Mouse (Mus musculus) limb, embryonic 13.5 days (tissue): ENCODE data around the gene Rs1. TPM values are rescaled to one million over a fixed set of nuclear protein-coding genes. Genes with fewer than 3 reads are reported as not detected.
"Not testable (repeated sequence)": the region's sequence is repeated elsewhere in the genome, so short reads cannot be mapped to it uniquely, and the experiment has no call there.

Source experiments
- ATAC-seq: fragments of 200-750 bp; cut with Nextera tagmentation; 2 replicates; pipeline ENCODE4 v1.8.0; 2017; ENCODE audit warnings: low read depth, moderate number of reproducible peaks, moderate TSS enrichment; ENCODE audit not compliant: low FRiP score
- H3K27ac ChIP-seq: fragments of 300-500 bp; sonication (generic); 2 replicates; pipeline ENCODE4 v1.5.1; 2015; ENCODE audit warnings: inconsistent platforms, mild to moderate bottlenecking, moderate library complexity
- H3K27me3 ChIP-seq: fragments of 300-500 bp; sonication (generic); 2 replicates; pipeline ENCODE4 v1.6.1; 2015; ENCODE audit warnings: mild to moderate bottlenecking, inconsistent platforms
- H3K36me3 ChIP-seq: fragments of 300-500 bp; sonication (generic); 2 replicates; pipeline ENCODE4 v1.6.1; 2015; ENCODE audit warnings: inconsistent platforms, mild to moderate bottlenecking, moderate library complexity
- H3K4me1 ChIP-seq: fragments of 300-500 bp; sonication (generic); 2 replicates; pipeline ENCODE4 v1.6.1; 2015; ENCODE audit warnings: inconsistent platforms
- H3K4me2 ChIP-seq: fragments of 300-500 bp; sonication (generic); replicated peaks from 2 replicates; pipeline ENCODE4 v1.6.1; 2015; ENCODE audit warnings: inconsistent platforms, mild to moderate bottlenecking, moderate library complexity
- H3K4me3 ChIP-seq: fragments of 300-500 bp; sonication (generic); 2 replicates; pipeline ENCODE4 v1.5.1; 2015; ENCODE audit warnings: moderate library complexity, mild to moderate bottlenecking, inconsistent platforms
- H3K9ac ChIP-seq: fragments of 300-500 bp; sonication (generic); 2 replicates; pipeline ENCODE4 v1.6.1; 2015; ENCODE audit warnings: mild to moderate bottlenecking, inconsistent platforms
- H3K9me3 ChIP-seq: fragments of 300-500 bp; sonication (generic); 2 replicates; pipeline ENCODE4 v1.6.1; 2016; ENCODE audit warnings: inconsistent platforms
- WGBS: fragments of 180-500 bp; shearing (Covaris S2); methylation state at CpG from one replicate; pipeline ENCODE4 v1.1.7; 2015; 5-methylcytosine and 5-hydroxymethylcytosine counted together
- polyA plus RNA-seq: library from polyadenylated mRNA; unstranded; fragments of >200 nt; fragmentation: Nextera tagmentation; extraction: Ambion mirVana; gene quantifications from 2 replicates; pipeline ENCODE4 v1.2.1, GENCODE M21; 2015

The Rs1 gene
- 0.06 TPM in 1 of 2 replicates, not detected in the other for polyA plus RNA-seq

GRCm38 (mm10) chrX:160767713-160768112 is at the start of gene Rs1:
Gene Rs1 (plus strand): TSS chrX:160768013.
- H3K9ac ChIP-seq, result no peak within 1 kb of the TSS
- no peaks in the 10 kb centered on the region for H3K9me3 ChIP-seq
- H3K27me3 ChIP-seq, result peaks cover 32% of the 10 kb centered on the region; the same call in 1 of the 2 replicates
- peak within 1 kb of the TSS; percentile 55 for H3K4me2 ChIP-seq
- no peak for ATAC-seq
- no peaks in the 10 kb centered on the region for H3K4me1 ChIP-seq
- no peak within 1 kb of the TSS for H3K27ac ChIP-seq
- H3K36me3 ChIP-seq, result no peaks in the 10 kb centered on the region
- 93% methylated on average over 2 of the region's 2 CpGs for WGBS
- no peak within 1 kb of the TSS for H3K4me3 ChIP-seq

DNA sequence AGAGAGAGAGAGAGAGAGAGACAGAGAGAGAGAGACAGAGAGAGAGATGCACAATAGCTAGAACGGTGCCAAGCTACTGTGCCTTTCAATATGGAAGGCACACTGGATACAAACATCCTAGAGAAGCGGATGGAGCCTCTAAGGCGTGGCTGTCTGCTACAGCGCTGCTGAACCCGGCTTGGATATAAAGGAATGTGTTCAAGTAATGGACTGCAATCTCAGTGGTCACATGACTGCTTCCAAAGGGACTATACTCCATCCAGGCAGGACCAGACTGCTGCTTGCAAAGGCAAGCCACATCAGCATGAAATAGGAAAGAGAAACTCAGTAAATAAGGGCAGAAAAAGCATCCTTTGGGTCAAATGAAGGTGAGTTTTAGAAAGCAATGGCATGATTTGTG is 32.2 kb upstream of the Rs1 start, which contains the start of gene Ppef1:
TSS of gene Ppef1 (minus strand) at position 116 of the 400 bp plus-strand sequence.
- Histone ChIP-seq H3K4me1 (no peaks in the 10 kb centered on the region), H3K4me3 (no peak within 1 kb of the TSS), H3K4me2 (no peak within 1 kb of the TSS), H3K27ac (no peak within 1 kb of the TSS), H3K9me3 (no peaks in the 10 kb centered on the region), H3K9ac (no peak within 1 kb of the TSS), H3K36me3 (no peaks in the 10 kb centered on the region), H3K27me3 (peaks cover 29% of the 10 kb centered on the region; the same call in 1 of the 2 replicates)
- ATAC-seq, result no peak
- WGBS, result 80% methylated on average over 5 of the region's 5 CpGs

DNA sequence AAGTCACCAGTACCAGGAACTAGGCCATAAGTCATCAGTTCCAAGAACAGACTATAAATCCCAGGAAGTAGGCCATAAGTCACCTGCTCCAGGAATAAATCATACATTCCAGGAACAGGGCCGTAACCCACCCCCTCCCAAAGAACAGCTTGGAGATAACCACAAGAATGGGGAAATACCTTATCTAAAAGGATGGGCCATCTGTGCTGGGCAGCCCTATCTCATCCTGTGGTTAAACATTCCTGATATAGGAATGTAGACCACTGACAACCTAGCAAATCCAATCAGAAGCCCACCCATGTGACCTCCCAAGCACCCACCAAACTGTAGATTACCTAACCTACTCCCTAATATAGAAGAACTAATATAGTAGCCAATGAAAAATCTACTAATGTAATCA is 22.4 kb upstream of the Rs1 start:
- 96% methylated on average over 1 of the region's 1 CpGs for WGBS
- no peak for ATAC-seq
- no peaks in the 10 kb centered on the region; the same call in 1 of the 2 replicates for H3K27me3 ChIP-seq

DNA sequence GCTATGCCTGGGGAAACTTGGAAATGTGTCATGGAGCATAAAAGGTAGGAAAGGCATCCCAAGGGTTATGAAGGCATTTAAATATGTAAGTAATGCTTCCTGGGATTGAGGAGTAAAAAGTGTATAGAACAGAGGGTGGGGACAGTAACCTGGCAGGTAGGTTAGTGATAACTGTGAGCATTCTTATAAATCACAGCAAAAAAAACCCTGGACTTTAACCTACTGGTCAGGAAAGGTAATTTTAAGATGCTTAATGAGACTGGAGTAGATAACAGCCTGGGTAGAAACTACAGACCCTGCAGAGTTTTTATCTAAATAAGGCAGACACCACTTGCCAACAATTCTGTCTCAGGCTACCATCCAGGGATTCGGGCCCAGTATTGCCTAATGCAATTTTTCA is 19.2 kb upstream of the Rs1 start:
- Histone ChIP-seq H3K27me3 (no peaks in the 10 kb centered on the region; the same call in 1 of the 2 replicates), H3K27ac (no peak overlapping the region), H3K4me1 (no peaks in the 10 kb centered on the region), H3K4me2 (no peak overlapping the region), H3K9me3 (no peaks in the 10 kb centered on the region), H3K9ac (no peak overlapping the region), H3K36me3 (no peaks in the 10 kb centered on the region), H3K4me3 (no peak overlapping the region)
- ATAC-seq, result no peak
- 91% methylated on average over 1 of the region's 1 CpGs for WGBS

More for the DNA sequence above, 22.4 kb upstream of the Rs1 start:
- Histone ChIP-seq H3K4me3 (no peak overlapping the region), H3K36me3 (no peaks in the 10 kb centered on the region), H3K9me3 (no peaks in the 10 kb centered on the region), H3K27ac (no peak overlapping the region), H3K4me2 (no peak overlapping the region), H3K9ac (no peak overlapping the region), H3K4me1 (no peaks in the 10 kb centered on the region)

DNA sequence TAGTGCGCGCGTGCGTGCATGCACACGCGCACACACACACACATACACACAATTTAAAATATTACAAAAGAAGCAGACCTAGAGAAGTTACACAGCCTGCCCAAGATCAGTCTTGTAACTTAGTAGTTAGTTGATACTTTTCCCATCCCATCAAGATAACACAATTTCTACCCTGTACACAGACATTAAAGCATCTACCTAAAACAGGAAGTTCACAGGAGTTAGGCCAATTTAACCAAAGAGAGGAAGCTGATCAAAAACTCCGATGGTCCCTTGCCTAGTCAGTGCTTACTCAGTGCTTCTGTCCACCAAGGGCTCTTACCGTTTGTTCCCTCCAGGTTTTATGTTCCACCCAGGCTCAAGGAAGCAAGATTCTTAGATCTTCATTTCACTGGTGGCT is 17.0 kb upstream of the Rs1 start:
- H3K27me3 ChIP-seq, result peaks cover 9% of the 10 kb centered on the region; the same call in 1 of the 2 replicates

GRCm38 (mm10) chrX:160765389-160766232 is 2.2 kb upstream of the Rs1 start:
- H3K36me3 ChIP-seq, result no peaks in the 10 kb centered on the region
- peak; percentile 96 for ATAC-seq
- H3K27ac ChIP-seq, result 0 out of 2 replicates have a peak overlapping the region, but pooled peaks have one; percentile 22
- H3K27me3 ChIP-seq, result peaks cover 23% of the 10 kb centered on the region; the same call in 1 of the 2 replicates
- peak overlapping the region; percentile 55 for H3K4me2 ChIP-seq
- no peaks in the 10 kb centered on the region for H3K9me3 ChIP-seq
- WGBS, result 25% methylated on average over 30 of the region's 30 CpGs
- no peaks in the 10 kb centered on the region for H3K4me1 ChIP-seq
- H3K9ac ChIP-seq, result peak overlapping the region; percentile 35; the same call in 1 of the 2 replicates
- peak overlapping the region; percentile 49 for H3K4me3 ChIP-seq

More for the DNA sequence above, 17.0 kb upstream of the Rs1 start:
- ATAC-seq, result no peak
- no peak overlapping the region for H3K9ac ChIP-seq
- H3K4me2 ChIP-seq, result no peak overlapping the region
- WGBS, result 87% methylated on average over 8 of the region's 8 CpGs
- no peak overlapping the region for H3K4me3 ChIP-seq
- no peaks in the 10 kb centered on the region for H3K4me1 ChIP-seq
- no peak overlapping the region for H3K27ac ChIP-seq
- no peaks in the 10 kb centered on the region for H3K36me3 ChIP-seq
- no peaks in the 10 kb centered on the region for H3K9me3 ChIP-seq

- 0 out of 2 replicates have a peak overlapping the region, but pooled peaks have one; percentile 22 for H3K27ac ChIP-seq
- peak; percentile 89 for ATAC-seq
- no peaks in the 10 kb centered on the region for H3K9me3 ChIP-seq
- peaks cover 29% of the 10 kb centered on the region; the same call in 1 of the 2 replicates for H3K27me3 ChIP-seq
- H3K4me3 ChIP-seq, result peak overlapping the region; percentile 49
- H3K4me1 ChIP-seq, result no peaks in the 10 kb centered on the region
- no peaks in the 10 kb centered on the region for H3K36me3 ChIP-seq
- peak overlapping the region; percentile 48; the same call in 1 of the 2 replicates for H3K9ac ChIP-seq
- WGBS, result 28% methylated on average over 15 of the region's 15 CpGs
- peak overlapping the region; percentile 55 for H3K4me2 ChIP-seq
These were observed 1.6 kb upstream of the Rs1 start for GRCm38 (mm10) chrX:160766233-160766616.

DNA sequence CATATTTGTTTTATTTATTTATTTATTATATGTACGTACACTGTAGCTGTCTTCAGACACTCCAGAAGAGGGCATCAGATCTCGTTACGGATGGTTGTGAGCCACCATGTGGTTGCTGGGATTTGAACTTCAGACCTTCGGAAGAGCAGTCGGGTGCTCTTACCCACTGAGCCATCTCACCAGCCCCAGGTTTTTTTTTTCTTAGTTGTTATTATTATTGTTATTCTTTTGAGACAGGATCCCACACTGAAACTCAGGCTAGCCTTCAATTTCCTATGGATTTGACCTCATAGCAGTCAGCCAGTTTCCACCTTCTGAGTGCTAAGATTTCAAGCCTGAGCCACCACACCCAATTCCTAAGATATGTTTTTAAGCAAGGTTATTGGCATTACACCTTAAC is 1.8 kb downstream of the Rs1 start:
- not testable (repeated sequence) for H3K9ac ChIP-seq, H3K36me3 ChIP-seq, H3K9me3 ChIP-seq, H3K27ac ChIP-seq, ATAC-seq, H3K4me2 ChIP-seq, H3K4me3 ChIP-seq, H3K4me1 ChIP-seq
- WGBS, result 84% methylated on average over 5 of the region's 5 CpGs
- peaks cover 33% of the 10 kb centered on the region; the same call in 1 of the 2 replicates for H3K27me3 ChIP-seq

DNA sequence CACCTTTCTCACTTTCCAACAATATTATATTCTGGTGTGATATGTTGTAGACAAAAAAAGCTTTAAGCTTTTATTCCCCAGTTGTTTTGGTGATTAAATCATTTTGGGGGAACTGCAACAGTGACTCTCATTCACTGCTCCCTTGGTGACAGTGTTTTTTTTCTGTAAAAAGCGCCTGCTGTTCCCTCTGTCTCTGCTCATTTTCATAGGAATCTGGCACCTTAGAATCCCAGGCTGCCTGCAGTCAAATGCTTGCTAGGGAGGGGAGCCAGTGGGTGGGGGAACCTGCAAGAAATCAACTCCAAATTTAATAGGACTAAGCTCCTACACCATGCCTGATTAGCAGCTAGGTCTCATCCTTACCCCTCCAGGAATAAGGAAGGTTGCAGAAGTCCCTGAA is 5.2 kb downstream of the Rs1 start:
- Histone ChIP-seq H3K4me3 (no peak overlapping the region), H3K9me3 (no peaks in the 10 kb centered on the region), H3K36me3 (no peaks in the 10 kb centered on the region), H3K4me1 (0 out of 2 replicates have a peak, but pooled peaks cover 3% of the 10 kb centered on the region), H3K9ac (no peak overlapping the region), H3K27ac (no peak overlapping the region), H3K27me3 (peaks cover 36% of the 10 kb centered on the region; the same call in 1 of the 2 replicates), H3K4me2 (no peak overlapping the region)
- no peak for ATAC-seq
- 6% methylated on average over 1 of the region's 1 CpGs for WGBS

GRCm38 (mm10) chrX:160782276-160782675 is 14.5 kb downstream of the Rs1 start:
- Histone ChIP-seq H3K36me3 (no peaks in the 10 kb centered on the region), H3K4me1 (no peaks in the 10 kb centered on the region), H3K9me3 (no peaks in the 10 kb centered on the region), H3K27me3 (peaks cover 28% of the 10 kb centered on the region; the same call in 1 of the 2 replicates), H3K4me3 (no peak overlapping the region), H3K9ac (no peak overlapping the region), H3K27ac (no peak overlapping the region), H3K4me2 (no peak overlapping the region)
- no peak for ATAC-seq
- WGBS, result 66% methylated on average over 5 of the region's 5 CpGs

- Histone ChIP-seq H3K4me2 (no peak overlapping the region), H3K27ac (no peak overlapping the region), H3K9ac (no peak overlapping the region), H3K36me3 (no peaks in the 10 kb centered on the region), H3K4me3 (no peak overlapping the region), H3K9me3 (no peaks in the 10 kb centered on the region), H3K27me3 (peaks cover 44% of the 10 kb centered on the region), H3K4me1 (no peaks in the 10 kb centered on the region)
- no peak for ATAC-seq
- WGBS, result 80% methylated on average over 4 of the region's 4 CpGs
These were observed 27.1 kb downstream of the Rs1 start for GRCm38 (mm10) chrX:160794920-160795319.

- WGBS, result 74% methylated on average over 4 of the region's 4 CpGs
- Histone ChIP-seq H3K4me2 (no peak overlapping the region), H3K36me3 (no peaks in the 10 kb centered on the region), H3K4me1 (no peaks in the 10 kb centered on the region), H3K9me3 (no peaks in the 10 kb centered on the region), H3K27ac (no peak overlapping the region), H3K27me3 (peaks cover 31% of the 10 kb centered on the region), H3K9ac (no peak overlapping the region), H3K4me3 (no peak overlapping the region)
- ATAC-seq, result no peak
These were observed 36.8 kb downstream of the Rs1 start for GRCm38 (mm10) chrX:160804409-160805150.
